Mouse (Mus musculus) kidney, adult 2 months (tissue): ENCODE results near the gene Smim27. TPM values are rescaled to one million over a fixed set of nuclear protein-coding genes. Genes with fewer than 3 reads are reported as not detected.
A peak's percentile ranks its signal among the peaks of the same experiment; 100 is the strongest.

Source experiments
- DNase-seq: peaks from one replicate; pipeline ENCODE4 v3.0.0; 2021
- H3K27ac ChIP-seq: fragments of 200-500 bp; 2 replicates; pipeline ENCODE4 v1.5.1; 2012; ENCODE audit warnings: low read depth, low read length, control low read depth, inconsistent platforms; ENCODE audit not compliant: insufficient read depth
- H3K27me3 ChIP-seq: fragments of 200-500 bp; replicated peaks from 2 replicates; pipeline ENCODE4 v1.6.1; 2012; ENCODE audit warnings: mild to moderate bottlenecking, moderate library complexity, low read length, inconsistent platforms; ENCODE audit not compliant: control insufficient read depth, insufficient read depth
- H3K36me3 ChIP-seq: fragments of 200-500 bp; 2 replicates; pipeline ENCODE4 v1.6.1; 2012; ENCODE audit warnings: mild to moderate bottlenecking, moderate library complexity, low read length, inconsistent platforms; ENCODE audit not compliant: control insufficient read depth, insufficient read depth
- H3K4me1 ChIP-seq: fragments of 200-500 bp; 2 replicates; pipeline ENCODE4 v1.6.1; 2011; ENCODE audit warnings: low read length; ENCODE audit not compliant: control insufficient read depth, insufficient read depth
- H3K4me3 ChIP-seq: fragments of 200-500 bp; 2 replicates; pipeline ENCODE4 v1.5.1; 2011; ENCODE audit warnings: mild to moderate bottlenecking, low read depth, low read length, control low read depth; ENCODE audit not compliant: insufficient read depth
- CTCF ChIP-seq: fragments of 200-500 bp; conservative IDR thresholded peaks from 2 replicates; pipeline ENCODE4 v1.5.1; 2011; ENCODE audit warnings: low read depth, mild to moderate bottlenecking, control low read depth, low read length, moderate library complexity, mixed read lengths; ENCODE audit not compliant: insufficient read depth, insufficient read length
- POLR2A ChIP-seq: fragments of 200-500 bp; IDR thresholded peaks from one replicate; pipeline ENCODE4 v1.6.1; 2011; ENCODE audit warnings: low read depth, low read length, control low read depth
- WGBS: fragments of 180-500 bp; shearing (Covaris S2); methylation state at CpG from one replicate; pipeline ENCODE4 v1.1.7; 2018; 5-methylcytosine and 5-hydroxymethylcytosine counted together
- polyA plus RNA-seq: library from polyadenylated mRNA; depleted of rRNA; stranded (reverse); fragments of >200 nt; gene quantifications from 2 replicates; pipeline ENCODE4 v1.2.3, GENCODE M21; 2012

Gene Smim27
- polyA plus RNA-seq, 1 experiment = 27.6 TPM

GRCm38 (mm10) chr4:40229723-40230122 is 39.7 kb upstream of the Smim27 start:
- no peak overlapping the region for H3K27ac ChIP-seq
- H3K4me1 ChIP-seq = no peaks in the 10 kb centered on the region
- WGBS = 93% methylated on average over 6 of the region's 6 CpGs
- no peak for TF ChIP-seq CTCF
- TF ChIP-seq POLR2A = no peak
- peaks cover 3% of the 10 kb centered on the region for H3K36me3 ChIP-seq
- no peak overlapping the region for H3K4me3 ChIP-seq
- H3K27me3 ChIP-seq = no peaks in the 10 kb centered on the region
- DNase-seq = no peak

- Histone ChIP-seq H3K4me1 (no peaks in the 10 kb centered on the region), H3K4me3 (no peak overlapping the region), H3K36me3 (peaks cover 2% of the 10 kb centered on the region; the same call in 1 of the 2 replicates), H3K27ac (no peak overlapping the region), H3K27me3 (no peaks in the 10 kb centered on the region)
- 92% methylated on average over 7 of the region's 7 CpGs for WGBS
- no peak for DNase-seq
- TF ChIP-seq POLR2A (no peak), CTCF (no peak)
Measured at GRCm38 (mm10) chr4:40233062-40233664, 36.2 kb upstream of the Smim27 start.

- no peak for DNase-seq
- H3K27ac ChIP-seq = no peak overlapping the region
- no peaks in the 10 kb centered on the region for H3K4me1 ChIP-seq
- H3K4me3 ChIP-seq = no peak overlapping the region
- H3K36me3 ChIP-seq = peaks cover 2% of the 10 kb centered on the region; the same call in 1 of the 2 replicates
- H3K27me3 ChIP-seq = no peaks in the 10 kb centered on the region
- WGBS = 81% methylated on average over 6 of the region's 6 CpGs
- TF ChIP-seq POLR2A (no peak), CTCF (no peak)
Measured at GRCm38 (mm10) chr4:40234256-40234655, 35.1 kb upstream of the Smim27 start.

GRCm38 (mm10) chr4:40236829-40237228 is 32.5 kb upstream of the Smim27 start:
- H3K27me3 ChIP-seq = no peaks in the 10 kb centered on the region
- H3K4me3 ChIP-seq = no peak overlapping the region
- WGBS = 78% methylated on average over 4 of the region's 4 CpGs
- no peak overlapping the region for H3K27ac ChIP-seq
- no peak for DNase-seq
- H3K4me1 ChIP-seq = peaks cover 5% of the 10 kb centered on the region
- TF ChIP-seq POLR2A (no peak), CTCF (no peak)
- H3K36me3 ChIP-seq = peaks cover 2% of the 10 kb centered on the region; the same call in 1 of the 2 replicates

- TF ChIP-seq CTCF (no peak), POLR2A (no peak)
- H3K36me3 ChIP-seq = peaks cover 2% of the 10 kb centered on the region; the same call in 1 of the 2 replicates
- H3K4me1 ChIP-seq = peaks cover 5% of the 10 kb centered on the region
- peak; percentile 90 for DNase-seq
- peak overlapping the region; percentile 100 for H3K4me3 ChIP-seq
- under 1% methylated on average over 17 of the region's 17 CpGs for WGBS
- no peaks in the 10 kb centered on the region for H3K27me3 ChIP-seq
- H3K27ac ChIP-seq = peak overlapping the region; percentile 93
Measured at GRCm38 (mm10) chr4:40238483-40239408, 30.6 kb upstream of the Smim27 start.

GRCm38 (mm10) chr4:40239409-40240271 is 29.7 kb upstream of the Smim27 start, which contains the start of gene Ddx58:
Gene Ddx58, minus strand, starts transcription at chr4:40239828.
- under 1% methylated on average over 35 of the region's 35 CpGs for WGBS
- TF ChIP-seq POLR2A (no peak), CTCF (no peak)
- DNase-seq = peak; percentile 52
- H3K4me1 ChIP-seq = peaks cover 5% of the 10 kb centered on the region
- peak within 1 kb of the TSS; percentile 100 for H3K4me3 ChIP-seq
- H3K27ac ChIP-seq = peak within 1 kb of the TSS; percentile 93
- no peaks in the 10 kb centered on the region for H3K27me3 ChIP-seq
- H3K36me3 ChIP-seq = 0 out of 2 replicates have a peak, but pooled peaks cover under 1% of the 10 kb centered on the region
